In the genomic region with DNA sequence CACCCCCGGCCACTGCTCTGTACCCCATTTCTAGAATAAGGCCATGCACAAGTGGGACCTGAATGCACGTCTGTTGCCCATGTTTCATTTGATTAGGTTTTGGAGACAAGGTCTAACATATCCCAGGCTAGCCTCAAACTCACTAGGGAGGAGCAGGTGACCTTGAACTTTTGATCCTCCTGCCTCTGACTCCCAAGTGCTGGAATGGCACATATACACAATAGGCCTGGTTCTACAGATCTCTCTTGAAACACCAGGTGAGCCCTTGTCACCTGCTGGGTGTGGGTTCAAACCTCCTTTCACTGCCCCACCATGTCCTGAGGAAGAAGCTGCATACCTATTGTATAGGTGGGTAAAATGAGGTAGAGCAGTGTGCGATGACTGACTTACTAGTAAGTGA, we compare ENCODE assay signal across 25 mouse cellular contexts. TPM values are rescaled to one million over a fixed set of nuclear protein-coding genes. Genes with fewer than 3 reads are reported as not detected.
DNase-seq lines count a peak whose midpoint lies in the region; ATAC-seq and TF ChIP-seq lines count a peak whose summit lies in the region.
"Had no signal": no experiment of that assay in that cellular context is flagged by ENCODE, and none has a peak within 500 bp of the region (broad histone marks: within the 10 kb centered on the region; RNA-seq: fewer than 3 reads in every experiment).

No protein-coding gene starts in this region.

- peak overlapping the region; percentile 55 for H3K27ac ChIP-seq in heart, adult 2 months
- H3K27ac ChIP-seq in heart, embryonic 16.5 days (ENCODE audit: low read length), result 0 out of 2 replicates have a peak overlapping the region, but pooled peaks have one; percentile 14
- H3K27ac ChIP-seq: embryonic facial prominence, embryonic 12.5 days; embryonic facial prominence, embryonic 15.5 days; gastrocnemius, adult 2 months; heart, embryonic 10.5 days; hindbrain, embryonic 10.5 days; hindbrain, embryonic 13.5 days; intestine, embryonic 15.5 days had no signal

- DNase-seq in heart, adult 2 months, result no peak
- no peak for DNase-seq in heart, postnatal 14 days
- DNase-seq in heart, adult 8-10 months (ENCODE audit: low spot score), result no peak
- peak; percentile 72 for DNase-seq in R1 (ENCODE audit: low read depth, low spot score)
- DNase-seq in right cerebral cortex, postnatal 25 days, result no peak
- DNase-seq: adrenal gland, postnatal 10 days; adrenal gland, postnatal 36 days; cerebellum, adult 18-20 months; cerebellum, adult 9-11 months; cerebellum, postnatal 25 days; forebrain, postnatal 0 days; gastrocnemius, adult 2 months; gastrocnemius, postnatal 14 days; kidney, adult 11 months; kidney, adult 8-10 months had no signal

- no peaks in the 10 kb centered on the region for H3K27me3 ChIP-seq in heart, adult 2 months (ENCODE audit: control insufficient read depth, insufficient read depth, low read length)
- no peaks in the 10 kb centered on the region for H3K27me3 ChIP-seq in heart, embryonic 16.5 days (ENCODE audit: control insufficient read depth, insufficient read depth, low read length)
- H3K27me3 ChIP-seq: embryonic facial prominence, embryonic 12.5 days; embryonic facial prominence, embryonic 15.5 days; hindbrain, embryonic 13.5 days; intestine, embryonic 15.5 days had no signal

- no peak for TF ChIP-seq POLR2A in heart, adult 2 months (IDR thresholded peaks at IDR 0.05; ENCODE audit: insufficient read depth, low read depth, low read length)

- TF ChIP-seq EP300 in heart, adult 2 months (IDR thresholded peaks at IDR 0.05; ENCODE audit: insufficient read depth, low read depth, low read length), result no peak

- H3K9ac ChIP-seq in heart, adult 2 months (ENCODE audit: low read depth, low read length), result no peak overlapping the region
- H3K9ac ChIP-seq in heart, embryonic 16.5 days (ENCODE audit: low read length), result no peak overlapping the region
- H3K9ac ChIP-seq: embryonic facial prominence, embryonic 12.5 days; embryonic facial prominence, embryonic 15.5 days; forebrain, postnatal 0 days; hindbrain, embryonic 13.5 days; intestine, embryonic 15.5 days had no signal

- WGBS in heart, adult 2 months, result 78% methylated on average over 3 of the region's 3 CpGs
- 85% methylated on average over 3 of the region's 3 CpGs for WGBS in heart, embryonic 16.5 days

- H3K36me3 ChIP-seq in heart, adult 2 months (ENCODE audit: control insufficient read depth, insufficient read depth, low read length), result no peaks in the 10 kb centered on the region
- H3K36me3 ChIP-seq in heart, embryonic 16.5 days (ENCODE audit: control insufficient read depth, insufficient read depth), result no peaks in the 10 kb centered on the region
- H3K36me3 ChIP-seq: embryonic facial prominence, embryonic 15.5 days; hindbrain, embryonic 13.5 days; intestine, embryonic 15.5 days had no signal

- intact Hi-C loops in heart, adult 2 months (cut with DNase I), result loop anchor here (2.0 kb wide), 1 partner anchor 21 kb away; a partner anchor contains a TSS
- intact Hi-C loops in heart, postnatal 14 days (cut with DNase I), result no loop called here

- ATAC-seq in heart, embryonic 16.5 days (replicated peaks; ENCODE audit: extremely low read depth, insufficient read depth, low FRiP score), result no peak
- ATAC-seq: forebrain, embryonic 14.5 days; forebrain, postnatal 0 days; hindbrain, embryonic 16.5 days; intestine, embryonic 15.5 days had no signal

- H3K4me1 ChIP-seq in heart, adult 2 months (ENCODE audit: control insufficient read depth, insufficient read depth, low read length), result peaks cover 4% of the 10 kb centered on the region
- peaks cover 17% of the 10 kb centered on the region for H3K4me1 ChIP-seq in heart, embryonic 16.5 days (ENCODE audit: control insufficient read depth, insufficient read depth, low read length)
- H3K4me1 ChIP-seq: embryonic facial prominence, embryonic 12.5 days; embryonic facial prominence, embryonic 15.5 days; hindbrain, embryonic 13.5 days; intestine, embryonic 15.5 days had no signal

- H3K4me2 ChIP-seq in heart, embryonic 16.5 days (ENCODE audit: low read depth, low read length), result no peak overlapping the region
- H3K4me2 ChIP-seq: embryonic facial prominence, embryonic 12.5 days; embryonic facial prominence, embryonic 15.5 days; hindbrain, embryonic 13.5 days; intestine, embryonic 15.5 days had no signal

- H3K9me3 ChIP-seq in heart, embryonic 16.5 days (replicated peaks; ENCODE audit: control insufficient read depth, low read length), result no peaks in the 10 kb centered on the region
- H3K9me3 ChIP-seq: embryonic facial prominence, embryonic 12.5 days; embryonic facial prominence, embryonic 15.5 days; heart, embryonic 10.5 days; hindbrain, embryonic 13.5 days; intestine, embryonic 15.5 days had no signal

- TF ChIP-seq CTCF in heart, adult 2 months (IDR thresholded peaks at IDR 0.05), result no peak

- no peak overlapping the region for H3K4me3 ChIP-seq in heart, adult 2 months
- no peak overlapping the region for H3K4me3 ChIP-seq in heart, embryonic 16.5 days (ENCODE audit: low read length)
- H3K4me3 ChIP-seq: embryonic facial prominence, embryonic 12.5 days; embryonic facial prominence, embryonic 15.5 days; gastrocnemius, adult 2 months; heart, embryonic 10.5 days; hindbrain, embryonic 10.5 days; hindbrain, embryonic 13.5 days; intestine, embryonic 15.5 days had no signal

- H3K79me2 ChIP-seq in heart, adult 2 months (replicated peaks; ENCODE audit: control insufficient read depth, insufficient read depth, low read length), result no peaks in the 10 kb centered on the region

RNA-seq across cellular contexts. Expression of a gene that starts 22.1 kb away (rescaled TPM):
- total RNA-seq in heart, adult 2 months (2021), result 10 to 100 TPM; 32.8 to 38.8 TPM
- 17.2 and 19.2 TPM in 2 replicates for polyA plus RNA-seq in heart, adult 2 months (2012; rRNA removed)
- total RNA-seq in heart, postnatal 14 days (2021), result 10 to 100 TPM; 57.9 to 60.3 TPM
- 0.43 and 0.45 TPM in 2 replicates for polyA plus RNA-seq in heart, embryonic 16.5 days (2015; fragmentation: Nextera tagmentation; extraction: Ambion mirVana)
- 10 to 100 TPM; 33.9 to 43.8 (median 38.8) TPM for total RNA-seq in heart, adult 8-10 months (2022)

RNA-seq across cellular contexts. Expression of a gene that starts 28.3 kb away (rescaled TPM):
- total RNA-seq in heart, adult 2 months (2021), result 10 to 100 TPM; 16.3 to 17.7 TPM
- 31.3 and 32.1 TPM in 2 replicates for polyA plus RNA-seq in heart, adult 2 months (2012; rRNA removed)
- 10 to 100 TPM; 24.5 to 25.5 TPM for total RNA-seq in heart, postnatal 14 days (2021)
- polyA plus RNA-seq in heart, embryonic 16.5 days (2015; fragmentation: Nextera tagmentation; extraction: Ambion mirVana), result 20.4 and 21.4 TPM in 2 replicates
- 10 to 100 TPM; 14.5 to 23.5 (median 16.9) TPM for total RNA-seq in heart, adult 8-10 months (2022)
- total RNA-seq: common myeloid progenitor, adult 5-6 weeks had no signal
